Mouse (Mus musculus): ENCODE data around the gene Jaml.

DNA sequence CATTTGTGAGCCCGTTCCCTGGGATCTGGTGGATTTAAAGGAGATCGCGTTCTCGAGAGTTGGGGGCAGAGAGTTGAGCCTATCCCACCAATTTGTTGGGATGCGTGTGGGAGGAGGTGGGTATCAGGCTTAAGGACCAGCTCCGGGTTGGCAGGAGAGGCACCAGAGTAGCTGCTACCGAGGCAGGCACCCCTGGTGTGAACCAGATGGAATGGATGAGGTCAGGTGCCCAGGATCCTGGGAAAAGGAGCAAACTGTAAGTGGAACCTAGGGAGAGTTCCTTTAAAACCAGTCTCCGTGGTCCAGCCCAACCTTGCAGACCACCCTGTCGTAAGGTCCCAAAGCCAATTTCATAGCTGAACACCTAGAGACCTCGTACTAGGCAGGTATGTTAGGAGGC is 39.6 kb downstream of the Jaml start:
- TF ChIP-seq CTCF (IDR thresholded peaks at IDR 0.05; ENCODE audit: control insufficient read depth, insufficient read depth, insufficient read length) (no peak), CEBPB (IDR thresholded peaks at IDR 0.05; ENCODE audit: low read depth) (no peak), USF1 (IDR thresholded peaks at IDR 0.05; ENCODE audit: low read depth) (no peak), MYOG (IDR thresholded peaks at IDR 0.05; ENCODE audit: control insufficient read depth, extremely low read depth, insufficient read length) (no peak), MAX (IDR thresholded peaks at IDR 0.05) (no peak), MYOD1 (IDR thresholded peaks at IDR 0.05; ENCODE audit: control insufficient read depth, insufficient read length, low read depth) (no peak)

Data from C2C12 (cell line).